Mouse (Mus musculus) forebrain, postnatal 0 days (tissue): Measurements from ENCODE around the gene Anxa8. TPM values are rescaled to one million over a fixed set of nuclear protein-coding genes. Genes with fewer than 3 reads are reported as not detected.

ENCODE experiments used
- ATAC-seq: fragments of 200-750 bp; cut with Nextera tagmentation; 2 replicates; pipeline ENCODE4 v1.8.0; 2017; ENCODE audit warnings: mild to moderate bottlenecking, moderate library complexity
- DNase-seq: peaks from one replicate; pipeline ENCODE4 v3.0.0-alpha.2; 2015
- H3K27ac ChIP-seq: fragments of 300-500 bp; sonication (generic); 2 replicates; pipeline ENCODE4 v1.5.1; 2014; ENCODE audit warnings: low read depth, mild to moderate bottlenecking, antibody characterized with exemption, low read length, moderate library complexity, mixed read lengths
- H3K27me3 ChIP-seq: fragments of 300-500 bp; sonication (generic); 2 replicates; pipeline ENCODE4 v1.6.1; 2014; ENCODE audit warnings: mild to moderate bottlenecking, low read length, mixed read lengths; ENCODE audit not compliant: insufficient read depth
- H3K36me3 ChIP-seq: fragments of 300-500 bp; sonication (generic); 2 replicates; pipeline ENCODE4 v1.6.1; 2014; ENCODE audit warnings: mild to moderate bottlenecking, moderate library complexity; ENCODE audit not compliant: insufficient read depth
- H3K4me1 ChIP-seq: fragments of 300-500 bp; sonication (generic); 2 replicates; pipeline ENCODE4 v1.6.1; 2014; ENCODE audit warnings: antibody characterized with exemption; ENCODE audit not compliant: insufficient read depth
- H3K4me2 ChIP-seq: fragments of 300-500 bp; sonication (generic); 2 replicates; pipeline ENCODE4 v1.6.1; 2014; ENCODE audit warnings: low read depth, mild to moderate bottlenecking, moderate library complexity
- H3K4me3 ChIP-seq: fragments of 300-500 bp; sonication (generic); 2 replicates; pipeline ENCODE4 v1.5.1; 2014; ENCODE audit warnings: low read depth, low read length, mixed read lengths
- H3K9ac ChIP-seq: fragments of 300-500 bp; sonication (generic); 2 replicates; pipeline ENCODE4 v1.6.1; 2014; ENCODE audit warnings: mild to moderate bottlenecking
- H3K9me3 ChIP-seq: fragments of 300-500 bp; sonication (generic); 2 replicates; pipeline ENCODE4 v1.6.1; 2016; ENCODE audit warnings: low read length
- CTCF ChIP-seq: sonication (generic); IDR thresholded peaks from 2 replicates; pipeline ENCODE4 v1.5.1; 2016; ENCODE audit warnings: antibody characterized with exemption, control low read depth, low read depth
- WGBS: fragments of 180-500 bp; shearing (Covaris S2); extraction: QIAGEN DNeasy Blood & Tissue Kit; methylation state at CpG from one replicate; pipeline ENCODE4 v1.1.7; 2014; 5-methylcytosine and 5-hydroxymethylcytosine counted together
- polyA plus RNA-seq: library from polyadenylated mRNA; unstranded; fragments of >200 nt; fragmentation: Nextera tagmentation; extraction: Ambion mirVana; gene quantifications from 2 replicates; pipeline ENCODE4 v1.2.1, GENCODE M21; 2015
- total RNA-seq: library from RNA; depleted of rRNA; stranded (reverse); fragments of >200 nt; gene quantifications from 2 replicates; pipeline ENCODE4 v1.2.3, GENCODE M21; 2014; rRNA removed

Gene Anxa8
- total RNA-seq (0.14 and 0.54 TPM in 2 replicates), polyA plus RNA-seq (0.40 and 0.63 TPM in 2 replicates)

GRCm38 (mm10) chr14:34085731-34086130, at the start of gene Anxa8:
TSS of gene Anxa8 (plus strand) at chr14:34085981.
- Histone ChIP-seq H3K27ac (no peak within 1 kb of the TSS), H3K4me2 (no peak within 1 kb of the TSS)
- 71% methylated on average over 4 of the region's 4 CpGs for WGBS

GRCm38 (mm10) chr14:34041241-34041640, 44.5 kb upstream of the Anxa8 start:
- no peak for TF ChIP-seq CTCF
- Histone ChIP-seq H3K4me1 (no peaks in the 10 kb centered on the region), H3K9me3 (no peaks in the 10 kb centered on the region), H3K4me3 (no peak overlapping the region), H3K4me2 (no peak overlapping the region), H3K9ac (no peak overlapping the region), H3K27me3 (no peaks in the 10 kb centered on the region), H3K27ac (no peak overlapping the region), H3K36me3 (no peaks in the 10 kb centered on the region)
- ATAC-seq = no peak
- WGBS = 75% methylated on average over 4 of the region's 4 CpGs
- DNase-seq = no peak

More at GRCm38 (mm10) chr14:34085731-34086130, at the start of gene Anxa8:
- Histone ChIP-seq H3K36me3 (no peaks in the 10 kb centered on the region), H3K9ac (no peak within 1 kb of the TSS), H3K4me1 (no peaks in the 10 kb centered on the region), H3K9me3 (no peaks in the 10 kb centered on the region), H3K4me3 (no peak within 1 kb of the TSS), H3K27me3 (no peaks in the 10 kb centered on the region; the same call in 1 of the 2 replicates)
- TF ChIP-seq CTCF = no peak
- ATAC-seq = no peak
- no peak for DNase-seq

- no peak overlapping the region for H3K4me2 ChIP-seq
- TF ChIP-seq CTCF = no peak
- no peak overlapping the region for H3K4me3 ChIP-seq
- no peaks in the 10 kb centered on the region for H3K36me3 ChIP-seq
- H3K4me1 ChIP-seq = no peaks in the 10 kb centered on the region
- H3K27me3 ChIP-seq = no peaks in the 10 kb centered on the region
- no peaks in the 10 kb centered on the region for H3K9me3 ChIP-seq
- 75% methylated on average over 3 of the region's 3 CpGs for WGBS
- DNase-seq (no peak), ATAC-seq (no peak)
- H3K27ac ChIP-seq = no peak overlapping the region
- no peak overlapping the region for H3K9ac ChIP-seq
Measured at GRCm38 (mm10) chr14:34043341-34043740, 42.4 kb upstream of the Anxa8 start.

DNA sequence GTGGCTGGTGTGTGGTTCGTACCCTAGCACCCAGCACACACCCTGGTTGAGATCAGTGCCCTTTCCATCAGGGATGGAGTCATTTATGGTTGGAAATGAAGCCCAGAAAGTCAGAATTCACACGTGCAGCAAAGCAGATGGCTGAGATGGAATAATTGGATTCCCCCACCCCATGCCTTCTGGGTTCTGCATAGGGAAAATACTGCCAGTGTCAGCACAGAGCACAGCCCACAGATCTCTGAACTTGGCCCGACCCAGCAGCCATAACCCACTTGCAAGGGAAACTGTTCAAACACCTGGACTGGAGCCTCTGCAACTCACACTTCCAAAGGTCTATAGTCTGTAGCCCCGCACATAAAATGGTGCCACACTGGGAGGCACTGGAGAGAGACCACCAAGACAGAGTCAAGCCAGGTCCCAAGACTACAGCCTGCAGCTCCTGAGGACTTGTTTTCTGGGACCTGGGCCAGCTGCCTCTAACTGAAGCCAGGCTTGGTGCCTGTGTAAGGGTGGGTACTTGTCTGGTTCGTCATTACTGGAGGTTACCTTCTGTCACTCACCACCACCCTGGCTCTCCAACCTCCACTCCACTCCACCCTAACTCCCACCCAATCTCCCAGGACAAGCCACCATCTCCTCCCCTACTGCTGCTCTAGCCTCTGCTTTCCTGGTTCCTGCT, 35.5 kb upstream of the Anxa8 start:
- Histone ChIP-seq H3K27me3 (no peaks in the 10 kb centered on the region), H3K4me3 (no peak overlapping the region), H3K4me1 (no peaks in the 10 kb centered on the region), H3K9ac (no peak overlapping the region), H3K36me3 (no peaks in the 10 kb centered on the region), H3K4me2 (no peak overlapping the region), H3K9me3 (no peaks in the 10 kb centered on the region), H3K27ac (no peak overlapping the region)
- WGBS = 58% methylated on average over 5 of the region's 5 CpGs
- peak; percentile 54 for DNase-seq
- ATAC-seq = peak; percentile 92
- TF ChIP-seq CTCF = no peak

DNA sequence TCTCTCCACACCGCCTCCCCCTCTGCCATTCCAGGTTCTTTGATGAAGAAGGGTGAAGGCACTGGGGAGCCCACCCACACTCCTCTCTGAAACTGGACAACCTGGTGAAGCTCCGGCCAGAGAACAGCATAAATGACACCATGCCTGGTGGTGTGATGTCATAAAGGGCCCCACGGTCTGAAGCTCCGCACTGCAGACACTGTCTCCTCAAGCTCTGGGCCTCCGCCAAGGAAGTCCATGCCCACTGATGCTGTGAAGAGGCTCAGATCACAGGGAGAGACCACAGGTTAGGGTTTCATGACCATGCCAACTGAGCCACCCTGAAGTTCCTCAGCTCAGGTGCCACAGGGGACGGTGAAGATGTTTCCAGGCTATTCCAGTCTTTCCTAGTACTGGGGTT, 33.3 kb upstream of the Anxa8 start, which contains the start of gene Antxrl:
TSS of gene Antxrl (plus strand) at position 192 of the 400 bp plus-strand sequence.
- no peak for TF ChIP-seq CTCF
- ATAC-seq = no peak
- H3K27me3 ChIP-seq = no peaks in the 10 kb centered on the region
- H3K9ac ChIP-seq = no peak within 1 kb of the TSS
- no peaks in the 10 kb centered on the region for H3K36me3 ChIP-seq
- H3K4me1 ChIP-seq = no peaks in the 10 kb centered on the region
- no peak for DNase-seq
- H3K4me2 ChIP-seq = no peak within 1 kb of the TSS
- no peak within 1 kb of the TSS for H3K27ac ChIP-seq
- no peaks in the 10 kb centered on the region for H3K9me3 ChIP-seq
- 94% methylated on average over 6 of the region's 6 CpGs for WGBS
- H3K4me3 ChIP-seq = no peak within 1 kb of the TSS

DNA sequence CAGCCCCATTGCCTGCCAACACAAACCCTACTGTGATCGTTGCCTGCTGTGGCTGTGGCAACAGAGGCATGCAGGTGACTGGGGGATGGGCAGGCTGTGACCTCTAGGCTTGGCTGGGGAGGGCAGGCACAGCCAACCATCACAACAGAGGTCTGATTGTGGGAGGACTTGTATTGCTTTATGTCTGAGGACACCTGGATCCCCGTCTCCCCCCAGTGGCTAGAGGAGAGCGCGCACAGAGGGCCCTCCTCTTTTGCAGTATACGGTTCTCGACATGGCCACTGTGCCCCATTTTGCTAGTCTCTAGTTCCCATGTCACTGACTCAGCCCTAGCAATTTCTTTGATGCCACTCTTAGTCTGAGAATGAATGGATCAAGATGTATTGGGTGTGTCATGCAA, 14.1 kb upstream of the Anxa8 start:
- DNase-seq = no peak

GRCm38 (mm10) chr14:34075346-34075745, 10.4 kb upstream of the Anxa8 start:
- no peak overlapping the region for H3K9ac ChIP-seq
- no peak for TF ChIP-seq CTCF
- no peaks in the 10 kb centered on the region for H3K4me1 ChIP-seq
- H3K27ac ChIP-seq = no peak overlapping the region
- H3K36me3 ChIP-seq = no peaks in the 10 kb centered on the region
- WGBS = 61% methylated on average over 4 of the region's 4 CpGs
- DNase-seq (no peak), ATAC-seq (no peak)
- no peak overlapping the region for H3K4me2 ChIP-seq
- H3K27me3 ChIP-seq = no peaks in the 10 kb centered on the region
- no peak overlapping the region for H3K4me3 ChIP-seq
- H3K9me3 ChIP-seq = no peaks in the 10 kb centered on the region

More for the DNA sequence above, 14.1 kb upstream of the Anxa8 start:
- Histone ChIP-seq H3K4me1 (no peaks in the 10 kb centered on the region), H3K4me3 (no peak overlapping the region), H3K9me3 (no peaks in the 10 kb centered on the region), H3K36me3 (no peaks in the 10 kb centered on the region), H3K27ac (no peak overlapping the region), H3K9ac (no peak overlapping the region), H3K4me2 (no peak overlapping the region), H3K27me3 (no peaks in the 10 kb centered on the region)
- TF ChIP-seq CTCF = no peak
- 61% methylated on average over 6 of the region's 6 CpGs for WGBS
- no peak for ATAC-seq
